Mouse (Mus musculus) midbrain, embryonic 10.5 days (tissue): ENCODE results near the gene Jun. TPM values are rescaled to one million over a fixed set of nuclear protein-coding genes. Genes with fewer than 3 reads are reported as not detected.

Experiments
- DNase-seq: peaks from one replicate; pipeline ENCODE4 v3.0.0-alpha.2; 2017; ENCODE audit warnings: low spot score
- H3K27ac ChIP-seq: fragments of 300-500 bp; sonication (generic); replicated peaks from 2 replicates; pipeline ENCODE4 v1.5.1; 2016; ENCODE audit warnings: mild to moderate bottlenecking
- H3K27me3 ChIP-seq: fragments of 300-500 bp; sonication (generic); 2 replicates; pipeline ENCODE4 v1.6.1; 2016; ENCODE audit warnings: low read depth, mild to moderate bottlenecking; ENCODE audit not compliant: poor library complexity, severe bottlenecking
- H3K36me3 ChIP-seq: fragments of 300-500 bp; sonication (generic); 2 replicates; pipeline ENCODE4 v1.6.1; 2016; ENCODE audit warnings: mild to moderate bottlenecking, moderate library complexity
- H3K4me1 ChIP-seq: fragments of 300-500 bp; sonication (generic); 2 replicates; pipeline ENCODE4 v1.6.1; 2016
- H3K4me3 ChIP-seq: fragments of 300-500 bp; sonication (generic); 2 replicates; pipeline ENCODE4 v1.5.1; 2016; ENCODE audit warnings: mild to moderate bottlenecking, moderate library complexity
- H3K9me3 ChIP-seq: fragments of 300-500 bp; sonication (generic); replicated peaks from 2 replicates; pipeline ENCODE4 v1.6.1; 2016; ENCODE audit warnings: mild to moderate bottlenecking
- WGBS: fragments of 180-500 bp; shearing (Covaris S2); methylation state at CpG from one replicate; pipeline ENCODE4 v1.1.7; 2016; 5-methylcytosine and 5-hydroxymethylcytosine counted together
- polyA plus RNA-seq: library from polyadenylated mRNA; unstranded; fragments of >200 nt; fragmentation: Nextera tagmentation; extraction: Ambion mirVana; gene quantifications from 2 replicates; pipeline ENCODE4 v1.2.1, GENCODE M21; 2016

The Jun gene
- polyA plus RNA-seq, 1 experiment from 2014 or later: 68.9 TPM

DNA sequence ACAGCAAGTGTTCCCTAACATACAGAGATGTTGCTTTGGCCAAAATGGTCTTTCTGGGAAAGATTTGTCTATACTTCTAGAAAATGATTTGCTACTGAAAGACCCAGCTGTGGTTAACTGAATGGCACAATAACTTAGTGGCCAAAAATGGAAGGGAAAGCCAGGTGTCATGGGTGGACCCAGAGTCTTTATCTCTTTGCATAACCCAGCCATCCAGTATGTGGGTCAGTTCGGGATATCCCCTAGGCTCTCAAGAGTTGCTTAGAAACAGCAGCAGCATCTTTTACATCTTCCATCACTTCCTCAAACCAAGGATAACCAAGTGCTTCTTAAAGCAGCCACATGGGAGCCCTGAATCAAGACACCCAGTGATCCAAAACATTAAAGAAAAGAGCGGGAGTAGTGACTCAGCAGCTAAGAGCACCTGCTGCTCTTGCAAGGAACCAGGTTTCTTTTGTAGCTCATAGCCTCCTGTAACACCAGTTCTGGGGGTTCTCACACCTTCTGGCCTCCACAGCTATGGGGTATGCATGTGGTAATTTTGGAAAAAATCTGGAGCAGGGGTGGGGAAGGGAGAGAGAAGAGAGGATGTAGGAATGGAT lies 11.7 kb upstream of the Jun start:
- 81% methylated on average over 2 of the region's 2 CpGs for WGBS

DNA sequence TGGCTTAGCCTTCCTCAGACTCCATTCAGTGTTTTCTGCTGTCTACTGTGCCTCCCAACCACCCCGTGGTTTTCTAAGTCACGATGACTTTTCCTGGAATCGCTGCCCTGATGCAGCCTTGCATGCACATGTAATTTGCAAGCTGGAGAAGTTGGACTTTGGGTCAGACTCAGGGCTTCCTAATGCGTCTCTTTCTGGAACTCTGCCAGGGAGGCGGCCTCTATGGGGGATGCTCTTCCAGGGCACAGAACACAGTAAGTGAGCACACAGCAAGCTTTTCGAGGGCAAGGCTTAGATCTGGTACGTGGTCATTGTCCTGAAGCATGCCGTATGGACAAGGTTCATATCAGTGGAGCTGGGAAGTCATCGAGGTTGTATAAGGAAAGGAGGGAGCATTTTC lies 10.9 kb upstream of the Jun start:
- H3K27ac ChIP-seq: no peak overlapping the region
- 87% methylated on average over 9 of the region's 9 CpGs for WGBS
- H3K36me3 ChIP-seq: no peaks in the 10 kb centered on the region

More for the DNA sequence above, 11.7 kb upstream of the Jun start:
- Histone ChIP-seq H3K27me3 (no peaks in the 10 kb centered on the region), H3K36me3 (no peaks in the 10 kb centered on the region), H3K4me3 (no peak overlapping the region), H3K4me1 (no peaks in the 10 kb centered on the region), H3K9me3 (no peaks in the 10 kb centered on the region), H3K27ac (no peak overlapping the region)
- DNase-seq: no peak

DNA sequence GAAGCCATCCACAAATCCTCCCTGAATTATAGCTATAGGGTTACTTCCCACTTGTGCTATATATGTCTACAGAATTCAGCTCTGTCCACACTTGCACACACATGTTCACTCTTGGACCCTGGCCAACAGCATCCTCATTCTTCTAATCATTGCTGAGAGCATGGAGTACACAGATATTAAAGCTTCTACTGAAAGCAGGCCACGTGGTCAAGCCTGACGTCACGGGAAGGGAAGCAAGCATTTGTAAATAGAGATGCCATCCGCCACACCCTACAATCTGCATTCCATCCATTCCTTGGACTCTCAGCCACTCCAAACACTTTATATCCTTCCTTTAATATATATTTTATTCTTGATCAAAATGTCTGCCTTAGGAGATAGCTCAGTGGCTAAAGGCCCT lies 5.2 kb upstream of the Jun start:
- Histone ChIP-seq H3K27ac (no peak overlapping the region), H3K4me1 (peaks cover 24% of the 10 kb centered on the region), H3K4me3 (no peak overlapping the region), H3K9me3 (no peaks in the 10 kb centered on the region), H3K36me3 (no peaks in the 10 kb centered on the region), H3K27me3 (no peaks in the 10 kb centered on the region)
- no peak for DNase-seq
- WGBS: 86% methylated on average over 4 of the region's 4 CpGs

More for the DNA sequence above, 10.9 kb upstream of the Jun start:
- Histone ChIP-seq H3K4me3 (no peak overlapping the region), H3K4me1 (no peaks in the 10 kb centered on the region), H3K27me3 (no peaks in the 10 kb centered on the region), H3K9me3 (no peaks in the 10 kb centered on the region)
- no peak for DNase-seq

- Histone ChIP-seq H3K9me3 (no peaks in the 10 kb centered on the region), H3K27me3 (no peaks in the 10 kb centered on the region), H3K36me3 (no peaks in the 10 kb centered on the region), H3K27ac (no peak overlapping the region), H3K4me3 (no peak overlapping the region), H3K4me1 (peaks cover 31% of the 10 kb centered on the region)
- no peak for DNase-seq
- 78% methylated on average over 1 of the region's 1 CpGs for WGBS
Observed at GRCm38 (mm10) chr4:95055276-95055675, 3.3 kb upstream of the Jun start.

GRCm38 (mm10) chr4:95054336-95054735 lies 2.3 kb upstream of the Jun start:
- WGBS: 58% methylated on average over 4 of the region's 4 CpGs
- no peaks in the 10 kb centered on the region for H3K9me3 ChIP-seq
- no peaks in the 10 kb centered on the region for H3K27me3 ChIP-seq
- H3K4me3 ChIP-seq: peak overlapping the region; percentile 88; the same call in 1 of the 2 replicates
- no peaks in the 10 kb centered on the region for H3K36me3 ChIP-seq
- no peak overlapping the region for H3K27ac ChIP-seq
- peaks cover 41% of the 10 kb centered on the region for H3K4me1 ChIP-seq
- no peak for DNase-seq

DNA sequence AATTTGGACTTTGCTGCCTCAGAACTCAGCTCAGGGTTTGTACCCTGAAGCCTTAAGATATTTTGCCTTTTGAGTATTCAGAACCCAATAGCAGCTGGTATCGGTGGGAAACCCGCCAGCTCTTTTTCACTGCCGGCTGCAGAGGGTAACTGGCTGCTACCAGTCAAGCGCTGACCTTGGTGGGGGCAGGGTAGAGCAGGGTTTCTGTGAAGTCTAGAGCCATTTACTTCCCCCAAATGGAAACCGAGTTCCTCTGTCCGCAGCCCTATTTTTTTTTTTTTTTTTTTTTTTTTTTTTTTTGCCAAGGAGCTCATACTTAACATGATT lies 1.7 kb upstream of the Jun start:
- no peak for DNase-seq
- H3K4me1 ChIP-seq: peaks cover 47% of the 10 kb centered on the region
- H3K4me3 ChIP-seq: peak overlapping the region; percentile 88
- no peaks in the 10 kb centered on the region for H3K27me3 ChIP-seq
- H3K27ac ChIP-seq: peak overlapping the region; percentile 98
- H3K36me3 ChIP-seq: no peaks in the 10 kb centered on the region
- no peaks in the 10 kb centered on the region for H3K9me3 ChIP-seq
- WGBS: 4% methylated on average over 6 of the region's 6 CpGs

GRCm38 (mm10) chr4:95053041-95053790 lies 1.2 kb upstream of the Jun start:
- H3K27me3 ChIP-seq: no peaks in the 10 kb centered on the region
- peak overlapping the region; percentile 98 for H3K27ac ChIP-seq
- H3K36me3 ChIP-seq: no peaks in the 10 kb centered on the region
- peak; percentile 92 for DNase-seq
- H3K4me1 ChIP-seq: peaks cover 52% of the 10 kb centered on the region
- H3K4me3 ChIP-seq: peak overlapping the region; percentile 88
- no peaks in the 10 kb centered on the region for H3K9me3 ChIP-seq
- under 1% methylated on average over 29 of the region's 29 CpGs for WGBS

DNA sequence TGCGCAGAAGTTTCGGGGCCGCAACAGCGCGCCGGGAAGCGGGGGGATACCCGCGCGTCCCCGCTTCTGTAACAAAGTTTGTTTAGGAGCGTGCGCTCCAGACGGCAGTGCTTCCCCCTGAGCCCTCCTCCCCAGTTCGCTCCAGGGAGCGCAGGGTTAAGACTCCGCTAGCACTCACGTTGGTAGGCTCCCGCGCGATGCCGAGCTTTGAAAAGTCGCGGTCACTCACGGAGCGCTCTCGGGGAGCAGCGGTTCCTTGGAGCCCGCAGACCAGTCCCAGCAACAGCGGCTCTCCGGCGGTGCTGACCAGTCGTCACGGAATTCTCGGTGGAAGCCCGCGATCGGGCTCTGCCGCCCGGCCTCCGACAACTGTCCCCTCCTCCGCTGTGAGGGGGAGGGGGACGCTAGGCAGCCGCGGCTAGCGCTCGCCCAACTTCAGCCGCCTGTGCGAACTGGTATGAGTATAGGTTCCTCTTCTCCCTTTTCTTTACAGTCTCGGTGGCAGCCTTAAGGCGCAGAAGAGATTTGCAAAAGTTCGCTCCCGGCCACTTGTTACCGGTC lies 631 bp downstream of the Jun start:
- peak overlapping the region; percentile 88 for H3K4me3 ChIP-seq
- no peaks in the 10 kb centered on the region for H3K36me3 ChIP-seq
- no peaks in the 10 kb centered on the region for H3K27me3 ChIP-seq
- peaks cover 56% of the 10 kb centered on the region for H3K4me1 ChIP-seq
- DNase-seq: peak; percentile 68
- WGBS: under 1% methylated on average over 54 of the region's 54 CpGs
- no peaks in the 10 kb centered on the region for H3K9me3 ChIP-seq
- peak overlapping the region; percentile 98 for H3K27ac ChIP-seq

DNA sequence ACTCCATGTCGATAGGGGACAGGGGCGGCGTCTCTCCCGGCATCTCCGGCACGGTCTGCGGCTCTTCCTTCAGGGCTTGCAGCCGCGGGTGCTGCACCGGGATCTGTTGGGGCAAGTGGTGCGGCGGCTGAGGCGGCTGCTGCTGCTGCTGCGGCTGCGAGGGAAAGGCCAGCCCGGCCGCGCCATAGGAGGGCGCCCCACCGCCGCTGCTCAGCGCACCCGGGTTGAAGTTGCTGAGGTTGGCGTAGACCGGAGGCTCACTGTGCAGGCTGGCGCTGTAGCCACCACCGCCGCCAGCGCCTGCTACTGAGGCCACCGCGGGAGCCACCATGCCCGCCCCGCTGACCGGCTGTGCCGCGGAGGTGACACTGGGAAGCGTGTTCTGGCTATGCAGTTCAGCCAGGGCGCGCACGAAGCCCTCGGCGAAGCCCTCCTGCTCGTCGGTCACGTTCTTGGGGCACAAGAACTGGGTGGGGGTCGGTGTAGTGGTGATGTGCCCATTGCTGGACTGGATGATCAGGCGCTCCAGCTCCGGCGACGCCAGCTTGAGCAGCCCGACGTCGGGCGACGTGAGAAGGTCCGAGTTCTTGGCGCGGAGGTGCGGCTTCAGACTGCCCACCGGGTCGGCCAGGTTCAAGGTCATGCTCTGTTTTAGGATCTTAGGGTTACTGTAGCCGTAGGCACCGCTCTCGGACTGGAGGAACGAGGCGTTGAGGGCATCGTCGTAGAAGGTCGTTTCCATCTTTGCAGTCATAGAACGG lies 1.3 kb downstream of the Jun start:
- Histone ChIP-seq H3K9me3 (no peaks in the 10 kb centered on the region), H3K36me3 (no peaks in the 10 kb centered on the region), H3K27ac (peak overlapping the region; percentile 98), H3K27me3 (no peaks in the 10 kb centered on the region), H3K4me1 (peaks cover 55% of the 10 kb centered on the region), H3K4me3 (peak overlapping the region; percentile 88)
- peak; percentile 72 for DNase-seq
- WGBS: under 1% methylated on average over 70 of the region's 70 CpGs

GRCm38 (mm10) chr4:95049884-95050517 lies 2.0 kb downstream of the Jun start:
- peak; percentile 75 for DNase-seq
- Histone ChIP-seq H3K36me3 (no peaks in the 10 kb centered on the region), H3K27ac (peak overlapping the region; percentile 98), H3K4me3 (peak overlapping the region; percentile 88), H3K27me3 (no peaks in the 10 kb centered on the region), H3K4me1 (peaks cover 48% of the 10 kb centered on the region), H3K9me3 (no peaks in the 10 kb centered on the region)
- under 1% methylated on average over 34 of the region's 34 CpGs for WGBS

GRCm38 (mm10) chr4:95049153-95049552 lies 2.9 kb downstream of the Jun start:
- H3K4me1 ChIP-seq: peaks cover 41% of the 10 kb centered on the region
- peak overlapping the region; percentile 88 for H3K4me3 ChIP-seq
- no peaks in the 10 kb centered on the region for H3K27me3 ChIP-seq
- no peaks in the 10 kb centered on the region for H3K36me3 ChIP-seq
- DNase-seq: no peak
- no peak overlapping the region for H3K27ac ChIP-seq
- H3K9me3 ChIP-seq: no peaks in the 10 kb centered on the region
- 65% methylated on average over 2 of the region's 2 CpGs for WGBS

- Histone ChIP-seq H3K36me3 (no peaks in the 10 kb centered on the region), H3K27ac (no peak overlapping the region), H3K4me1 (peaks cover 36% of the 10 kb centered on the region), H3K9me3 (no peaks in the 10 kb centered on the region), H3K27me3 (no peaks in the 10 kb centered on the region), H3K4me3 (peak overlapping the region; percentile 88; the same call in 1 of the 2 replicates)
- DNase-seq: no peak
- 72% methylated on average over 4 of the region's 4 CpGs for WGBS
Observed at GRCm38 (mm10) chr4:95048731-95049100, 3.3 kb downstream of the Jun start.
